Mouse (Mus musculus): ENCODE measurements around the gene Xndc1.

Gene Xndc1

DNA sequence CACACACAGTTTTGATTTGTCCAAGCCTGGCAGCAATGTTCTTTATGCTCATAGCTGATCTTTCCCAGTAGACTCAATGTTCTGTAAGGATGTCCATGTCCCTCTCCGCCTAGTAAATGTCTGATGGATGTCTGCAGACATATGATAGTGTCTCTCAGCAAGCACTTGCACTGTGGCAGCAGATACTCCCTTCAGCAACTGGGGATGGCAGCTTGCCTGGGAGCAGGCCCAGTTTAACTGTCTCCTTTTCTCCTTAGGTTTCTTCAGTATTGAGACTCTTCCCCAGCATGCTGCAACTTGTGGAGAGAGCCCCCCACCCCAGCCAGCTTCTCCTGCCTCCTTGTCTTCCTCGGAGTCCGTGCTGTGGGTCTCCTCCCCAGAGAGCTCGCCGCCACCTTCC, 16.5 kb downstream of the Xndc1 start:
- no peak for DNase-seq (ENCODE audit: low read depth, low spot score)

GRCm38 (mm10) chr7:102082816-102083215, 17.5 kb downstream of the Xndc1 start, which contains the start of gene Trpc2:
TSS of gene Trpc2 (plus strand) at chr7:102083116.
- DNase-seq (ENCODE audit: low read depth, low spot score) = no peak

- DNase-seq (ENCODE audit: low read depth, low spot score) = no peak
Measured at GRCm38 (mm10) chr7:102084041-102084696, 18.9 kb downstream of the Xndc1 start.

DNA sequence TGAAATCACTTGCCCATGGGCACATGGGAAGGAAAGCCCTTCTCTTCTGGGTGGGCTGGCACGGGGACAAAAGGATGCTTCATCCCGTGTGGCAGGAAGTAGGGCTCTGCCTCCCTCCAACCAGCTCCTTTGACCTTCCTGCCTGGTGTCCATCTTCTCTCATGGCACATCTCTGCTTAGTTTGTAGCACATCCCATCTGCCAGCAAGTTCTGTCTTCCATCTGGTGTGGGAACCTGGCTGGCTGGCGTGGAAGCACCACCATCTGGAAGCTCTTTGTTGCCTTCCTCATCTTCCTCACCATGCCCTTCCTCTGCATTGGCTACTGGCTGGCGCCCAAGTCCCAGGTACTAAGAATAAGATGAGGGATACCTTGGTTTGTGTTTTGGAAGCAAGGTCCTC, 22.0 kb downstream of the Xndc1 start:
- DNase-seq (ENCODE audit: low read depth, low spot score) = no peak

DNA sequence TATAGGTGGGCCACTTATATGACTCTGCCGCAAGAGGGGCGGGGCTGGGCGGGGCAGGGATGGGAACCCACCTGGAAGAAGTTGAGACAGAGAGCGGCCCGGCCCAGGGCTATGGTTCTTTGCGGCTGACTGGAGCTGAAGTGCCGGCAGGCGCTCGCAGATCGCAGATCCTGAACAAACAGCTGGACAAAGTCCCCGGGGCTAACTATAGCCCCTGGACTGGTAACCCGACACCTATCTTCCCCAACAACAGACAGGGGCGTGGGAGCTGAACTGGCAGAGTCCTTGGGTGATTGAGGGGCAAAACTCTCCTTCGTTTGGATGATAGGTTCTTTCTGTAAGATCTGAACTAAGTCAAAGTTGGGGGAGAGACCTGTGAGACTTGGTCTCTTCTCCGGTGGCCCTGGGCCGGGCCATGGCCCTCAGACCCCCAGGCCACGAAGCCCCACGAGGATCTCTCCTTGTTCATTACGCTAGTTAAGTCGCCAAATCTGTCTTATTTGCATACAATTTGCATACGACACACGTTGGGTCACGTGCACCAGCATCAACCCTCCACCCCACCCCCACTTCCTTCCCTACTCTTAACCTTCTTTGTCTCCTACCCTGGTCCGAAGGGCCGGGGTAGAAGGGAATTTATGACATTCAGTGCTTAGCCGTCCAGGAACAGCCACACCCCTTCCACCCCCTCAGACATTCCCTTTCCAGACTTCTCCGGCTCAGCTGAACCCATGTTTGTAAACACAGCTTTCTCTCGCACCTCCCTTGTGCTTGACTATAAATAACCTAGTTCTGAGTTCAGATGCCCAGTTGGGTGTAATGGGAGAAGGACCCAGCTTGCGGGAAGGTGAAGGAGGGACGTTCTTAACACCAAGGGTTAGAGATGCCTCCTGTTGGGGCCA, 34.7 kb downstream of the Xndc1 start:
- DNase-seq (ENCODE audit: low read depth, low spot score) = no peak

DNA sequence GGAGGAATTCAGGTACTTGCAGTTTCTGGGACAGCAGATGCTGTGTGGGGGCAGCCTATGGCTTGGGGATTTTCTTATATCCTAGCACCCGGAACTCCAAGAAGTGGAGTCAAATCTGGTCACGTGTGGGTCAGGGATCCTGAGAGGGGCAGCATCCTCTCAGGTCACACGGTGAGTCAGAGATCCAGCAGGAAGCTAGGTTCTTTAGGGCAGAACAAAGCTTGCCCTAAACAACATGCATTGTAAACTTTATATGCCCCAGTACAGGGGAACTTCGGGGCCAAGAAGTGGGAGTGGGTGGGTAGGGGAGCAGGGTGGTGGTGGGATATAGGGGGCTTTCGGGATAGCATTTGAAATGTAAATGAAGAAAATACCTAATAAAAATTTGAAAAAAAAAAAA, 35.6 kb downstream of the Xndc1 start:
- no peak for DNase-seq (ENCODE audit: low read depth, low spot score)

DNA sequence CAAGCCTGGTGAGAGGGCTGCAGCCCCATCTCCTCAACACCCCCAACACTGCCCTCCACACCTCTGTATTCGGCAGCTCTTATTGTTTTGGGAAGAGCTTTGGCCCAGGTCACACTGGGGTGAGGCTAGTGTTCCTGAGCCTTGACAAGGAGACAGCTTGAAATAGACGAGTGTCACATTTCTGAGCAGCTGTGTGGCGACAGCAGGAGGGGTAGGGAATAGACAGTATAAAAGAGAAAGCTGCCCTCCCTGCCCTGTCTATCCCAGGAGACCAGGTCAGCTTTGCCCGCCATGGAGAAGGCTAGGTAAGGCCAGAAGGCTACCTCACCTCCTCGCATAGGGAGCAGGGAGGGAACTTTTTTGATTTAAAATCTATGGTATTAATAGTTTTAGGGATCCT, 36.2 kb downstream of the Xndc1 start, which contains the start of gene Art1:
Gene Art1, plus strand, starts transcription at position 257 of the 400 bp plus-strand sequence.
- DNase-seq (ENCODE audit: low read depth, low spot score) = no peak

DNA sequence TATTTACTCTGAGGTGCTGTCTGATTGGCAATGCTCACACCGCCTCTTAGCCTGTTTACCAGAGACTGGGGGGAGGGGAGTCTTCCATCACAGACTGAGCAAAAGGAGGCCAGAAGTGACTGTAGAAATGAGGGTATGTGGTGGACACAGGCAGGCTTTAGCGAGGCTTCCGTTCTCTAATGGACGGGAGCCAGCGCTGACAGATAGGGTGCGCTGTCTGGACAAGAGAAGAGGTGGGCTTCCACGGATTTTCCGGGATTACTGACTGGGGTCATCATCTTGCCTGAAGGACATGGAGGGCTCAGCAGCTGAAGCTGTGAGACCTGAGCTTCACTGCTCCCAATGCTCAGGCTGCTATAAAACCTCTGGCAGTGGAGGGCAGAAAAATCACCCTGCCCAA, 36.9 kb downstream of the Xndc1 start:
- DNase-seq (ENCODE audit: low read depth, low spot score) = peak; percentile 24

DNA sequence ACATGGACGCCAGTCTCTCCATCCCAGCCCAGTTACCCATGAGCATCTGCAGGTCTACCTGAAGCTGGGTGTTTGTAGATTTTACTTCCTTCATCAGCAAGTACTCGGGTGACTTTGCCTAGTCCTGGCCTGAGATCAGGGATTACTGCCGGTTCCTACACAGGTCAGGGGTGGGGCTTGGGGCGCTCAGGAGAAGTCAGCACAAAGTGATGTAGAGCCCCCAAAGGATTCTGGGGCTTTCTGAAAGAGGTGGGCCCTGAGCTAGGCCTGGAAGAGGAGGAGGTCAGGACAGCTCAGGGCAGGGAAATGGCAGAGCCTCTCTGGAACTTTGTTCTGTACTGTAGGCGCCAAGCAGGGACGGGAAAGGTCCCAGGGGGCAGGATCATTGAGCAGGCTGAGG, 37.4 kb downstream of the Xndc1 start:
- DNase-seq (ENCODE audit: low read depth, low spot score) = no peak

- DNase-seq (ENCODE audit: low read depth, low spot score) = no peak
Measured at GRCm38 (mm10) chr7:102103555-102103954, 38.2 kb downstream of the Xndc1 start.

GRCm38 (mm10) chr7:102104126-102104525, 38.8 kb downstream of the Xndc1 start:
- DNase-seq (ENCODE audit: low read depth, low spot score) = peak; percentile 16

DNA sequence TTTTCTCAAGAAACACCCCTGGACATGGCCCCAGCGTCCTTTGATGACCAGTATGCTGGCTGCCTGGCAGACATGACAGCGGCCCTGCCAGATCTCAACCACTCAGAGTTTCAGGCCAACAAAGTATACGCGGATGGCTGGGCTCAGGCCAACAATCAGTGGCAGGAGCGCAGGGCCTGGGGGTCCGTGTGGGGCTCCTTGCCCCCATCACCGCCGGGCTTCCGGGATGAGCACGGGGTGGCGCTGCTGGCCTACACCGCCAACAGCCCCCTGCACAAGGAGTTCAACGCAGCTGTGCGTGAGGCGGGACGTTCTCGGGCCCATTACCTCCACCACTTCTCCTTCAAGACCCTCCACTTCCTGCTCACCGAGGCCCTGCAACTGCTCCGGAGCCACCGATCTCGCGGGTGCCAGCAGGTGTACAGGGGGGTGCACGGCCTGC, 41.4 kb downstream of the Xndc1 start:
- DNase-seq (ENCODE audit: low read depth, low spot score) = no peak

GRCm38 (mm10) chr7:102108206-102108605, 42.9 kb downstream of the Xndc1 start:
- DNase-seq (ENCODE audit: low read depth, low spot score) = no peak

DNA sequence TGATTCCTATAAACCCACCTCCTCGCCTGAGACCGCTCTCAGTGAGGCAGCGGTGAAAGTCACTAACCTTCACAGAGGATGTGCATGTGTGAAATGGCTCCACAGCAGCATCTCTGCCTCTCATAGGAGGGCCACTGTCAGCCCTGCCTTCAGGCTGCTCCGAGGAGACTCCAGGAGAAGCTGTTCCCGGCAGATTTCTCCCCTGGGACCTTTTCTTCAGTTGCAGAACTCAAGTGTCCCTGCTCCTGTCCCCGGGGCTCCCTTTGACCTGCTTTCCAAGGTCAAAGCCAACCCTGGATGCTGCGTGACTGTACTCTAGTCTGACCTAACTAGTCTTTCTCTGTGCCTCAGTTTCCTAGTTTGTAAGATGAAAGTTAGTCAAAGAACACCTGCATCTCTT, 43.9 kb downstream of the Xndc1 start, which contains the start of gene Art5:
Gene Art5, minus strand, starts transcription at position 319 of the 400 bp plus-strand sequence.
- DNase-seq (ENCODE audit: low read depth, low spot score) = no peak

- no peak for DNase-seq (ENCODE audit: low read depth, low spot score)
Measured at GRCm38 (mm10) chr7:102109746-102110145, 44.4 kb downstream of the Xndc1 start.

DNA sequence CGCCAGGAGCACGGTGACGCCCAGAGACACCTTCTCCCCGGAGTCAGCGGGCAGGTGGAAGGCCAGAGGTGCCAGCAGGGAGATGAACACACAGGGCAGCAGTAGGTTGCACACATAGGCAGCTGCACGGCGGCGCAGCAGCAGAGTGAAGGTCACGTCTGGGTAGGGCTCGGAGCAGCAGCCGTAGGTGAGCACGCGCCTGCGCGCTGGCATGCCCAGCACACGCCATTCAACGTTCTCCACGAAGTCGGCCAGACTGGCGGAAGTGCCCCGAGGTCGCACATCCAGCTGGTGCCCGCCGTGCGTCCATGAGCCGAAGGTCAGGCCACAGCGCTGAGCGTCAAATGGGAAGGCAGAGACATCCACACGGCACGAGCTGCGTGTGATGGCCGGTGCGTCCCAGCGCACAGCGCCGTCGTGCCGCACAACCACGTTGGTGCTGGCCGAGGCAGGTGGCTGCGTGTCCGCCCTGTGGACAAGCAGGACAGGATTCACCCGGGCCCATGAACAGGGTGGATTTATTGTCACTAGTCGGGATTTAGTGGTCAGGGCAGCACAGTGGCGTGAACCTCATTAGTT, 47.9 kb downstream of the Xndc1 start:
- DNase-seq (ENCODE audit: low read depth, low spot score) = no peak

- DNase-seq (ENCODE audit: low read depth, low spot score) = no peak
Measured at GRCm38 (mm10) chr7:102116579-102117331, 51.4 kb downstream of the Xndc1 start, which contains the start of gene Chrna10. TSS of gene Chrna10 (minus strand) at chr7:102116828.

GRCm38 (mm10) chr7:102117382-102117781, 52.1 kb downstream of the Xndc1 start:
- no peak for DNase-seq (ENCODE audit: low read depth, low spot score)

- DNase-seq (ENCODE audit: low read depth, low spot score) = no peak
Measured at GRCm38 (mm10) chr7:102120326-102120725, 55.0 kb downstream of the Xndc1 start.

- no peak for DNase-seq (ENCODE audit: low read depth, low spot score)
Measured at GRCm38 (mm10) chr7:102132395-102132794, 67.1 kb downstream of the Xndc1 start.

All from retina, postnatal 7 days (tissue).